Mouse (Mus musculus) left cerebral cortex, postnatal 10 days (tissue): ENCODE results near the gene Scnm1. TPM values are rescaled to one million over a fixed set of nuclear protein-coding genes. Genes with fewer than 3 reads are reported as not detected.
"Not testable (repeated sequence)": the region's sequence is repeated elsewhere in the genome, so short reads cannot be mapped to it uniquely, and the experiment has no call there.

Experiments used
- DNase-seq, 2 experiments: peaks; one replicate each; pipeline ENCODE4 v3.0.0; 2021 to 2022; ENCODE audit warnings: low spot score in 2 of 2, mixed read lengths in 1 of 2; ENCODE audit errors: extremely low spot score in 1 of 2
- intact Hi-C: fragments of 180-260 bp; cut with DNase I; formaldehyde crosslinking; loops from one replicate; pipeline ENCODE4 v1.15.1; 2025
- microRNA-seq: library from miRNA; unstranded; fragments of <30 nt; microRNA quantifications from one replicate; pipeline ENCODE4 v1.2.0, GENCODE M21; 2022
- total RNA-seq, 2 experiments: library from RNA; stranded (reverse); gene quantifications; 2 replicates each; pipeline ENCODE4 v1.2.3; 2021

The Scnm1 gene
- total RNA-seq, 2 experiments from 2014 or later: 30.5 to 36.6 TPM

DNA sequence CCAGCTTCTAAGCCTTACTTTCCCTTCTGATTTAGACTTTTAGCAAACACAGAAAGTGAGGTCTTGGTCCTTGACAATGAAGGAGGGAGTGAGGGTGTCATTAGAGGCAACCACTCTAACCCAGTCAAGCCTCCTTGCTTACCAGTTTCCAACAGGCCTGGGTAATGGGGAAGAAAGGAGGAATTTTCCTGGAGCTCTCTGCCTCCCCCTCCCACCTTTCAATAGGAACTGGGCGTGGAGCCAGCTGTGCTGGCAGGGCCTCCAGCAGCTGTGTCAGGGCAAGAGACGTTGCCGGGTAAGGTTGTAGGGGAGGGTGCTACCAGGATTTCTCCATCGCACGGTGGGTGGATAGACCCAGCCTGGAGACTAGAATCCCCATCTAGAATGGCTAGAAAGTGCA lies 8.8 kb downstream of the Scnm1 start:
- DNase-seq: peak; percentile 44 to 77

DNA sequence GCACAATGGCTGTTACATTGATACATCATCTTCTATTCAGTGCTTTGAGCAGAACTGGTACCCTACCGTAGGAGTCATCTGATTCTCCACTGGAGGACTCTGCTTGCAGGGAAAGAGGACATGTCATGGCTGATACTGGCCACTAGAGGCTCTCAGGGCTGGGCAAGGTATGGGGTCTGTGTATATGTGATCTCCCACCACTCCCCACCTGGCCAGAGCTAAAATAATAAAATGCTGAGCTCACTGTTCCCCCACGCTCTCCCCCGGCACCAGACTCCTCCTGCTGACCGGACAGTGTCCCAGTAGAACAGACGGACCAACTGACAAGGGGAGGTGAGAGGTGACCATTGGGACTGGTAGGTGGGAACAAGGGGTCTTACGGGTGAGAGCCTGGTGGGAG lies 9.6 kb downstream of the Scnm1 start, which contains the start of gene Tmod4:
Gene Tmod4, plus strand, starts transcription at position 231 of the 400 bp plus-strand sequence.
- peak in 1 of 2 experiments; percentile 29 for DNase-seq
- intact Hi-C loops: no loop called here

More for the DNA sequence above, 8.8 kb downstream of the Scnm1 start:
- intact Hi-C loops: no loop called here

GRCm38 (mm10) chr3:95121580-95121979 lies 12.2 kb downstream of the Scnm1 start:
- intact Hi-C loops: no loop called here
- DNase-seq: peak in 1 of 2 experiments; percentile 58

- intact Hi-C loops: no loop called here
- DNase-seq: no peak
Observed at GRCm38 (mm10) chr3:95117751-95118150, 16.1 kb downstream of the Scnm1 start.

- intact Hi-C loops: no loop called here
Observed at GRCm38 (mm10) chr3:95112760-95113159, 21.1 kb downstream of the Scnm1 start.

GRCm38 (mm10) chr3:95110911-95111726 lies 22.7 kb downstream of the Scnm1 start, which contains the start of gene Vps72:
TSS of gene Vps72 (plus strand) at chr3:95111022.
- peak; percentile 87 to 92 for DNase-seq
- intact Hi-C loops: no loop called here

More at GRCm38 (mm10) chr3:95112760-95113159, 21.1 kb downstream of the Scnm1 start:
- no peak for DNase-seq

GRCm38 (mm10) chr3:95107898-95108297 lies 25.9 kb downstream of the Scnm1 start:
- no peak for DNase-seq
- intact Hi-C loops: loop anchor here (10.0 kb wide), 1 partner anchor 53 kb away; no protein-coding TSS in a partner anchor

GRCm38 (mm10) chr3:95107308-95107707 lies 26.5 kb downstream of the Scnm1 start:
- not testable (repeated sequence) for DNase-seq
- intact Hi-C loops: loop anchor here (10.0 kb wide), 1 partner anchor 53 kb away; no protein-coding TSS in a partner anchor

DNA sequence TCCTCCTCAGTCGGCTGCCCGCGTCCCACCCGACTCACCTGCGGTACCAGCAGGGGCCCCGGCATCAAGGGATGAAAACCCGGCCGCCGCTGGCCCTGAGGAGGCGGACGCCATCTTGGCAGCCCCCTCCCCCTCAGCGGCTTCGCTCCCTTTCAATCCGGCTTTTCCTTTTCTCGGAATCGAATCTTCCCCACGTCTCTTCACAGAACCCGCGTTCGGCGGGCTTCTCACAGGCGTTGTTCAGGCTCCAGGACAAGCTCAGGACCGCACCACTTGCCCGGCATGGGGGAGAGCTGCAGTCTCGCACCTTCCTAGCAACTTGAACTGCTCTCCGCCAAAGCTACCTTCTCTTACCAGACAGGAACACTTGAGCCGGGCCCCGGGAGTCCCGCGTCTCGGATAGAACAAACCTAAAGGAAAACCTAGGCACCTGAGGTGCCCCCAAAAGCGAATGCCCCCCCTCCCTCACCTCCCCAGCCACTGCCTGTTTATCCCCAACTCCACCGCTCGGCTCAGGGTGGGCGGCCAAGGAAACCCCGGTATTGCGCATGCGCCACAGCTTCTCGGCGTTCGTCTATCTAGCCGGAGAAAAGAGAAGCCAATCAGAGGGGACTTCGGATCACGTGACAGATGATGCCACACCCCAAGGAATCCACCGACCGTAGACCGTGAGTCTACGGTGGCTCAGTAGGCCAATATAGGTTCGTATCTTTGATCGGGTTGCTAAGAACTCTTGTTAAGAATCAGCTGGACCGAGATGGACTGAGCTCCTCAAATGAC lies 27.3 kb downstream of the Scnm1 start, which contains the start of gene Pip5k1a:
Gene Pip5k1a, minus strand, starts transcription at position 593 of the 780 bp plus-strand sequence.
- intact Hi-C loops: loop anchor here (10.0 kb wide), 1 partner anchor 52 kb away; no protein-coding TSS in a partner anchor

DNA sequence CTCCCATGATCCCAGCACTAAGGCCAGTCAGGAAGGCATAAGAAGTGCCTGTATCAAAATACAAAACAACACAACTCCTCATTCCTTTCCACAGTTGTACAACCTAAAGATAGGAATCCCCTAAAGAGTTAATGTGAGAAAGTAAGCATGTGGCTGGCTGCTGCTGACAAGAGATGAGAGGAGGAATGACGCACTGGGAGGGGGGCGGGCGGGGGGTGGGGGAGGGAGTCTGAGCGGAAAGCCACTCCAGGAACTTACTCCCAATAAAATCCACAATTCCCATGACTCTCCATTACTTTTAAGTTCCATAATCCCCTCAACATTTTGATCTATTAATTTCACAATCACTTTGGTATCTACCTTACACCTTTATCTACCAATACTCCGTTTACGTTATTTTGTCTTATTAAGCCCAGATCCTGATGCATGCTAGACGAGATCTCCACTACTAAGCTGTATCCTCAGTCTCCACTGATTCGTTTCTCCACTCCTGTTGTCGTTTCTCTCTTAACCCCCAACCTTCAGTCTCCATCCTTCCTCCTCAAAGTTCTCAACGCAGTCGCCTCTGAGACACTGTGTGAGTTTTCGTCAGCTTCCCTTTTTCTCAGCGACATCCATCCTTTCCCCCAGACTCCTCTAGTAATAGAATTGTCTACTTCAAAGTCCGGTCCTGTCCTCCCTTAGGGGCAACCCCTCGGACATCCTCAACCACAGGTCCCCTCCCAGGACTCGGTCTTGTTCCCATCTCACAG lies 28.0 kb downstream of the Scnm1 start:
- no peak for DNase-seq
- intact Hi-C loops: loop anchor here (10.0 kb wide), 1 partner anchor 51 kb away; no protein-coding TSS in a partner anchor

More for the DNA sequence above, 27.3 kb downstream of the Scnm1 start, which contains the start of gene Pip5k1a:
- peak; percentile 98 for DNase-seq

GRCm38 (mm10) chr3:95105121-95105520 lies 28.7 kb downstream of the Scnm1 start:
- no peak for DNase-seq
- intact Hi-C loops: loop anchor here (10.0 kb wide), 1 partner anchor 50 kb away; no protein-coding TSS in a partner anchor

- intact Hi-C loops: loop anchor here (10.0 kb wide), 1 partner anchor 46 kb away; no protein-coding TSS in a partner anchor
- no peak for DNase-seq
Observed at GRCm38 (mm10) chr3:95100854-95101253, 33.0 kb downstream of the Scnm1 start.

DNA sequence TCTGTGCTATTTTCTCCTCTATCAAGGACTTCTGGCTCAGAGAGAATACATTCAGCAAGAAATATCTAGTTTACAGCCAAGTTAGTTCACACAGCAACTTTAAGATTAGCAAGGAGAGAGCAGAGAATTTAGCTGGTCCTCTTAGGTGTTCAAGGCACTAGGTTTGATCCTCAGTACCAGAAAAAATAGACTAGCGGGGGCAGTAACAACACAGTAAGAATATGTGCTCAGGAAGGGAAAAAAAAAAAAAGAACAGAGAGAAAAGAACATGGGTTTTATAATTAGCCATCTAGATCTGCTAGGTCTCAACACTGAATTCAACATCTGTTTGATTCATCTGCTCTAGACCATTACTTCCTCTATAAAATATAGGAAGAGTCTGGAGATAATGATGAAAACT lies 45.7 kb downstream of the Scnm1 start:
- intact Hi-C loops: no loop called here
- no peak for DNase-seq

Small RNAs within 50 kb of the gene (microRNA-seq; reads per million reads assigned to microRNA genes)
- gene Mir8099-1: not detected

Other genes starting within 250 kb of the Scnm1 start
- gene Psmb4, start 247.1 kb downstream of the Scnm1 start, total RNA-seq: 100 to 1,000 TPM; 274 to 309 TPM
- 1 to 10 TPM; 3.2 to 3.8 TPM for gene Selenbp1, start 201.0 kb downstream of the Scnm1 start, total RNA-seq
- 10 to 100 TPM; 26.8 to 27.5 TPM for gene Rfx5, start 179.9 kb downstream of the Scnm1 start, total RNA-seq
- 10 to 100 TPM; 47.9 to 49.7 TPM for gene Pi4kb, start 159.3 kb downstream of the Scnm1 start, total RNA-seq
- 10 to 100 TPM; 20.8 to 21.8 TPM for gene Zfp687, start 118.6 kb downstream of the Scnm1 start, total RNA-seq
- gene Psmd4, start 91.4 kb downstream of the Scnm1 start, total RNA-seq: 100 to 1,000 TPM; 155 to 167 TPM
- 10 to 100 TPM; 27.8 to 29.2 TPM for gene Pip5k1a, start 27.1 kb downstream of the Scnm1 start, total RNA-seq
- gene Vps72, start 23.0 kb downstream of the Scnm1 start, total RNA-seq: 10 to 100 TPM; 41.6 to 43.7 TPM
- under 1 TPM; 0.81 to 0.83 TPM for gene Tmod4, start 9.5 kb downstream of the Scnm1 start, total RNA-seq
- gene Lysmd1, start 77 bp upstream of the Scnm1 start, total RNA-seq: 10 to 100 TPM; 23.2 to 23.5 TPM
- gene Tnfaip8l2, start 8.3 kb upstream of the Scnm1 start, total RNA-seq: 1 to 10 TPM; 2.7 to 2.8 TPM
- 10 to 100 TPM; 60.5 to 73.6 TPM for gene Sema6c, start 26.4 kb upstream of the Scnm1 start, total RNA-seq
- gene Gabpb2, start 83.9 kb upstream of the Scnm1 start, total RNA-seq: 1 to 10 TPM; 7.6 to 8.5 TPM
- gene Cdc42se1, start 94.7 kb upstream of the Scnm1 start, total RNA-seq: 10 to 100 TPM; 66.1 to 71.3 TPM
- 100 to 1,000 TPM; 599 to 606 TPM for gene Mllt11, start 98.2 kb upstream of the Scnm1 start, total RNA-seq
- not detected for gene Gm128, start 107.6 kb upstream of the Scnm1 start, total RNA-seq
- under 1 TPM; 0.58 to 0.63 TPM for gene Bnipl, start 117.2 kb upstream of the Scnm1 start, total RNA-seq
- 10 to 100 TPM; 25.3 to 26.2 TPM for gene Mindy1, start 147.3 kb upstream of the Scnm1 start, total RNA-seq
- gene Prune1, start 148.1 kb upstream of the Scnm1 start, total RNA-seq: 10 to 100 TPM; 44.3 to 46.4 TPM
- gene Anxa9, start 173.2 kb upstream of the Scnm1 start, total RNA-seq: under 1 TPM; 0.36 to 0.41 TPM
- 10 to 100 TPM; 39.2 to 40.3 TPM for gene Cers2, start 180.8 kb upstream of the Scnm1 start, total RNA-seq
- gene Setdb1, start 223.2 kb upstream of the Scnm1 start, total RNA-seq: 10 to 100 TPM; 46.8 to 47.2 TPM